Mouse (Mus musculus): ENCODE measurements around the gene Uaca.

DNA sequence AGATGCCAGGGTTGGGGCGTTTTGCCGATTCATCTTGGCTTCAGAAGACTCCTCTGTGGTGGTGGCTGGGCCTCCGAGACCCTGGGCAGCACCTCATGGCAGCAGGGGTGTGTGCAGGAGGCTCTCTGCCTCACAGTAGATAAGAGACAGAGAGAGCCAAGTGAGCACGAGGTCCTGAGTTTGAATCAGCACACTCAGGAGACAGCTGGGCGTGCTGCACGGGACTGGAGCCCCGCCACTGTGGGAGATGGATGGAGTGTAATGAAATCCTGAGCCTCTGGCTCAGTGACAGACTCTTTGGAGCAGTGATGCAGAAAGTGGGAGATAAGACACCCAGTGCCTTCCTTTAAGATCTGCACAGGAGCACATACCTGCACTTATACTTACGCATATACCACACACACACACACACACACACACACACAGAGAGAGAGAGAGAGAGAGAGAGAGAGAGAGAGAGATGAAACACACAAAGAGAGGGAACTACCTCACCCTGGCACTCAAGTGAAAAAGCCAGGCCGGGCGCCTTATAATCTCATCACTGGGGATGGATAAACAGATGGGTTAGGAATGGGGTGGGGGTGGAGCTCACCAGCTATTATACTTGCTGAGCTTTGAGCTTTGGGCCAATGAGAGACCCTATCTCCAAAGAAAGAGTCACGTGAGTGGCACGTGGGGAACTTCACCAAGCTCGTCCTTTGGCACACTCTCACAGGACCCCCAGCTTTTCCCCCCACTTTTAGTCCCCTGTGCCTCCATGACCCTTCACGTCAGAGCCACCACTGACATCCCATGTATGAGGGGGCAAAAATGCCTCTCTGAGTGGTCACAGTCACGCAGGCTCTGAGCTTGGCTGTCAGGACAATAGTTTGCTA lies 37.2 kb upstream of the Uaca start:
- TF ChIP-seq POLR2A (IDR thresholded peaks at IDR 0.05; ENCODE audit: control insufficient read depth, low read depth, low read length), result no peak
- TF ChIP-seq CTCF (IDR thresholded peaks at IDR 0.05; ENCODE audit: control insufficient read depth, insufficient read depth, insufficient replicate concordance, low read depth, low read length), result no peak
